Mouse (Mus musculus) limb, embryonic 10.5 days (tissue): ENCODE results near the gene 5830411N06Rik. TPM values are rescaled to one million over a fixed set of nuclear protein-coding genes. Genes with fewer than 3 reads are reported as not detected.

Experiments used
- DNase-seq: peaks from one replicate; pipeline ENCODE4 v3.0.0-alpha.2; 2017; ENCODE audit warnings: low spot score
- H3K27ac ChIP-seq: fragments of 300-500 bp; sonication (generic); 2 replicates; pipeline ENCODE4 v1.5.1; 2016; ENCODE audit warnings: mild to moderate bottlenecking
- H3K27me3 ChIP-seq: fragments of 300-500 bp; sonication (generic); 2 replicates; pipeline ENCODE4 v1.6.1; 2016; ENCODE audit warnings: low read depth, mild to moderate bottlenecking; ENCODE audit not compliant: poor library complexity, severe bottlenecking
- H3K36me3 ChIP-seq: fragments of 300-500 bp; sonication (generic); 2 replicates; pipeline ENCODE4 v1.6.1; 2016; ENCODE audit warnings: mild to moderate bottlenecking, moderate library complexity
- H3K4me1 ChIP-seq: fragments of 300-500 bp; sonication (generic); 2 replicates; pipeline ENCODE4 v1.6.1; 2016
- H3K4me3 ChIP-seq: fragments of 300-500 bp; sonication (generic); 2 replicates; pipeline ENCODE4 v1.5.1; 2016; ENCODE audit warnings: mild to moderate bottlenecking, moderate library complexity
- H3K9me3 ChIP-seq: fragments of 300-500 bp; sonication (generic); replicated peaks from 2 replicates; pipeline ENCODE4 v1.6.1; 2016; ENCODE audit warnings: mild to moderate bottlenecking
- WGBS: fragments of 180-500 bp; shearing (Covaris S2); methylation state at CpG from one replicate; pipeline ENCODE4 v1.1.7; 2016; 5-methylcytosine and 5-hydroxymethylcytosine counted together
- polyA plus RNA-seq: library from polyadenylated mRNA; unstranded; fragments of >200 nt; fragmentation: Nextera tagmentation; extraction: Ambion mirVana; gene quantifications from 2 replicates; pipeline ENCODE4 v1.2.1, GENCODE M21; 2016

The 5830411N06Rik gene
- not detected in 2 replicates for polyA plus RNA-seq

DNA sequence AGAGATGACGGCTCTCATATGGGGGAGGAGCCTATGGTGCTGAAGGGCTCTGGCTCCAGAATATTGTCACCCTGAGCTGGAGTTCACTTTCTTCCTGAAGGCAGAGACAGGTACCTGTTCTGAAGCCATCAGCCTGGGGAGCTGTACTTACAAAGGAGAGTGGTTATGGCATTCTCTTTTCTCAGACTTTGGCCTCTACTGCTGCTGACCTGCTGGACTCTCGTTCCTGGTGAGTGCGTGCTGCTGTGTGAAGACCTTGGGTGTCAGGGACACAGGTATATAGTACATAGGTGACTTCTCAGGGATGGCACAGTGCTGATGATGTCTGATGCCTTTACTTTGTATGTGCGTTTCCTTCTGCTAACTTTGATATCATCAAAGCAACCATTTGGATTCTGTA lies at the start of gene 5830411N06Rik:
Gene 5830411N06Rik, plus strand, starts transcription at position 69 of the 400 bp plus-strand sequence.
- Histone ChIP-seq H3K4me3 (no peak within 1 kb of the TSS), H3K36me3 (no peaks in the 10 kb centered on the region), H3K4me1 (no peaks in the 10 kb centered on the region), H3K27me3 (no peaks in the 10 kb centered on the region), H3K27ac (no peak within 1 kb of the TSS), H3K9me3 (no peaks in the 10 kb centered on the region)
- 87% methylated on average over 4 of the region's 4 CpGs for WGBS
- DNase-seq = no peak

DNA sequence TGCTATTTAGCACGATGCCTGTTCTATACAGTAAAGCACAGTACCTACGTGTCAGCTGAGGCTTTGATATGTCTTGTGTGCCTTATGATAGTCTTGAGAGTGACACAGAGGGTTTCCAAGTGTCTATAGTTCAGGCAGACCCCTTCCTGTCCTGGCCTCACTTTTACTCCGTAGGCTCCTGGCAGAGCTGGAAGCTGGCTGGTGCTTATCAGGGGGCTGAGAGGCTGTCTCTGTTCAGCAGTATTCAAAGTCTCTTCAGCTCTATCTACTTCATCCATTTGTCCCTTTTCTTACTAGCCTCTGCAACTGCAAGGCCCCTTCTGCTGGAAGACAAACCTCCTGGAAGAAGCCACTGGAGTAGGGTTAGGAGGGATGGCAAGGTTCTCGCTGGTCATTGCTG lies 46.0 kb upstream of the 5830411N06Rik start:
- no peak for DNase-seq
- H3K27me3 ChIP-seq = no peaks in the 10 kb centered on the region
- H3K9me3 ChIP-seq = no peaks in the 10 kb centered on the region
- 93% methylated on average over 4 of the region's 4 CpGs for WGBS
- no peaks in the 10 kb centered on the region for H3K4me1 ChIP-seq
- no peaks in the 10 kb centered on the region for H3K36me3 ChIP-seq
- H3K27ac ChIP-seq = no peak overlapping the region
- no peak overlapping the region for H3K4me3 ChIP-seq

DNA sequence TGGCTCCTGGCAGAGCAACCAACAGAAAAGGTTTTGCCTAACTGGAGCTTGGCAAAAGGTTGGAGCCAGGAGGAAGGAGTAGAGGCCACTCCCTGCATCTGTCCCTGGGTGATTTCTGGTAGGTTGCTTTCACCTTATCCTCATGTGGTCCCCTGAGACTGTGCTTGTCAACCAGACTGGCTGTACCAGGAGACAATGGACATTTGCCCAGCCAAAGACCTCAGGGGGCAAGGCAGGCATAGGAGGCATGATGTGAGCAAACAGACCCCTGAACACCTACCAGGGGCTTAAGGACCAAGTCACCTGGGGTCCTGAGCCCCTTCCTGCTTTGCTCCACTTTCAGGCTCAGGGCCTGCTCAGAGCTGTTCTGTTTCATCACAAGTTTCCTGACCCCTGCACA lies 41.2 kb upstream of the 5830411N06Rik start, which contains the start of gene Olfr524:
Gene Olfr524, minus strand, starts transcription at position 101 of the 400 bp plus-strand sequence.
- DNase-seq = no peak

DNA sequence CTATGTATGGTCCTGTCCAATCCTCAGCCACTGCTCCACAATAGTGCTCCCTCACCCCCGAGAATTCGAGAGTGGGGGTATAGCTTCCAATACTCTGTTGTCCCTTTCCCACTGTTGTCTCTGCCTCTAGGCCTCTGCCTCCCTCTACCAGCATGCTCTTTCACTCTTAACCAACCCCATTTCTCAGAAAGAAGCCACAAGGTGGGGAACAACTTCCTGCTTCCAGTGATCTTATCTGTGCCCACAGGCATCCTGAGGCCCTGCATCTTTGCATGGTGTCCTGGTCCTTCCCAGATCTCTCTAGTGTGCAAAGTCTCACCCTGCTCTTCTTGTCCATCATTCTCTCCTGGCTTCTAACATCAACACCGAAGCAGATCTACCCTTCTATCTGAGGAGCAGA lies 40.2 kb upstream of the 5830411N06Rik start:
- Histone ChIP-seq H3K27me3 (no peaks in the 10 kb centered on the region), H3K4me3 (no peak overlapping the region), H3K36me3 (no peaks in the 10 kb centered on the region), H3K9me3 (no peaks in the 10 kb centered on the region), H3K27ac (no peak overlapping the region), H3K4me1 (no peaks in the 10 kb centered on the region)
- no peak for DNase-seq
- WGBS = 82% methylated on average over 3 of the region's 3 CpGs

More for the DNA sequence above, 41.2 kb upstream of the 5830411N06Rik start, which contains the start of gene Olfr524:
- H3K4me3 ChIP-seq = no peak within 1 kb of the TSS
- no peaks in the 10 kb centered on the region for H3K36me3 ChIP-seq
- H3K4me1 ChIP-seq = no peaks in the 10 kb centered on the region
- no peaks in the 10 kb centered on the region for H3K27me3 ChIP-seq
- H3K27ac ChIP-seq = no peak within 1 kb of the TSS
- H3K9me3 ChIP-seq = no peaks in the 10 kb centered on the region

DNA sequence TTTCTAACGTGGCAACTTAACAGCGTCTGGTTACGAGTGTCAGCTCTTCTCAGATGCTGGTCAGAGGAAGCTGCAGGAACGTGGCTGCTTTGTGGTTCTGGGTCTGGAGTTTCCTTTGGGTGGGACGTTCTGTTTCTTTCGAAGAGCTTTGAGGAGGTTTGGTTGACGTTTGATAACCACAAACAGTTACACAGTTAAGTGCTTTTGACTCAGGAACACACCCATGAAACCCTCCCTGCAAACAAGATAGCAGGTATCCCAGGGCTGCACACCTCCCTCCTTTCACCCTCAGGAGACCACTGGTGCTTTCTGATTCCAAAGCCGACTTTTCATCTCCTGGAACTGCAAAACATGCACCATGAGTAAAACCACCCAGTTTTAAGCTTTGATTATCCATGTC lies 38.9 kb upstream of the 5830411N06Rik start:
- no peak for DNase-seq
- H3K4me1 ChIP-seq = no peaks in the 10 kb centered on the region
- H3K36me3 ChIP-seq = no peaks in the 10 kb centered on the region
- no peak overlapping the region for H3K27ac ChIP-seq
- H3K4me3 ChIP-seq = no peak overlapping the region
- H3K27me3 ChIP-seq = no peaks in the 10 kb centered on the region
- H3K9me3 ChIP-seq = no peaks in the 10 kb centered on the region
- 80% methylated on average over 8 of the region's 8 CpGs for WGBS

DNA sequence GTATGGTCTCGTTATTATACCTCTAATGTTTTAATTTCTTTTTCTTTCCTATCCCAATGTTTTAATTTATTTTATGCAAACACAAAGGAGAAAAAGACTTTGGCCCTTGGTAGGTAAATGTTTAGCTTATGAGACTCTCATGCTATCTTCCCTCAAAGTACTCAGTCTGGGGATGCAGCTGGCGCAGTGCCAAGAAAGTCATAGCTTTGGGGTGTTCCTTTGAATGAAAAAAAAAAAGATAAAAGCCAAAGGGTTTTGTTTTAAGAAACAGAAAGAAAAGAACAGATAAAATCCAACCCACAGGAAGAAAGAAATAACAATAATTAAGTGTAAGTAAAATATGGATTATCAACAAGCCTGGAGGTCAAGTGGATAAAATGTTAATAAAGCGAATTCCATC lies 38.4 kb upstream of the 5830411N06Rik start:
- Histone ChIP-seq H3K4me3 (no peak overlapping the region), H3K4me1 (no peaks in the 10 kb centered on the region), H3K36me3 (no peaks in the 10 kb centered on the region), H3K27ac (no peak overlapping the region), H3K27me3 (no peaks in the 10 kb centered on the region), H3K9me3 (no peaks in the 10 kb centered on the region)
- DNase-seq = no peak
- WGBS = 87% methylated on average over 3 of the region's 3 CpGs

DNA sequence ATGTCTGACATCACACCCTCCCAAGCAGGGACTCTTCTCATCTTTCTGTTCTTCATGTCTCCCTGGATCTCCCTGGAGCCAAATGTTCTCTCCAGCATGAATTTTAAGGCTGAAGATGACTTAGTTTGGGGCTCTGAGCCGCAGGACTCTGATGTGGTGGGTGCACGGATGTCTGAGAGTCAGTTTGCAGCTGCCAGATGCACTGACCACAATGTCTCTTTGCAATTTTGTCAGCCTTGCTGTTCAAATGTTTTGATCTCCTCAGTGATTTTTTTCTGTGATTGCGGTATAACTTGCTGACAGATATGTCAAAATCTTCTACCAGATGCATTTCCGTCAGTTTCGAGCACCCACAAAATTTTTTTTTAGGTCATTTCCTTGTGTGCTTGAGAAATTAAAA lies 33.2 kb upstream of the 5830411N06Rik start:
- Histone ChIP-seq H3K27ac (no peak overlapping the region), H3K4me3 (no peak overlapping the region), H3K4me1 (no peaks in the 10 kb centered on the region), H3K36me3 (no peaks in the 10 kb centered on the region), H3K9me3 (no peaks in the 10 kb centered on the region), H3K27me3 (no peaks in the 10 kb centered on the region)
- 87% methylated on average over 5 of the region's 5 CpGs for WGBS
- DNase-seq = no peak

DNA sequence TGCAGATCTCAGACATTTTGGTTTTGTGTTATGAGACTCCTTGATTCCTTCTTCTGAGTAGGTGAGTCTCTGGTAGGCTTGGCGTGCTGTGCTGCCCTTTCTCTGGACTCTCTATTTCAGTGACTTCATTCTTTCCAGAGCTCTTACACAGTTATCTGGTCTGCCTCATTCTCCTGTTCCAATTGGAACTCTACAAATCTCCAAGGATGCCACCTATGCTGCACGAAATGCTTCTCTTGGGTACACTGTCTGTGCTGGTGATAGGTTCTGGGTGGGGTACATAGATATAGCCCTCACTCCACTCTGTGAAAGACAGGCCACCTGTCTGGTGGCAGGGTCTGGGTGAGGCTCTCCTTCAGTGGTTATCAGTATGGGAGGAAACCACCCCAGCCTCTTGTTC lies 29.1 kb upstream of the 5830411N06Rik start, which contains the start of gene Cd163l1:
Gene Cd163l1, plus strand, starts transcription at position 301 of the 400 bp plus-strand sequence.
- Histone ChIP-seq H3K27me3 (no peaks in the 10 kb centered on the region), H3K27ac (no peak within 1 kb of the TSS), H3K9me3 (no peaks in the 10 kb centered on the region), H3K36me3 (no peaks in the 10 kb centered on the region), H3K4me1 (no peaks in the 10 kb centered on the region), H3K4me3 (no peak within 1 kb of the TSS)
- WGBS = 94% methylated on average over 2 of the region's 2 CpGs
- no peak for DNase-seq

DNA sequence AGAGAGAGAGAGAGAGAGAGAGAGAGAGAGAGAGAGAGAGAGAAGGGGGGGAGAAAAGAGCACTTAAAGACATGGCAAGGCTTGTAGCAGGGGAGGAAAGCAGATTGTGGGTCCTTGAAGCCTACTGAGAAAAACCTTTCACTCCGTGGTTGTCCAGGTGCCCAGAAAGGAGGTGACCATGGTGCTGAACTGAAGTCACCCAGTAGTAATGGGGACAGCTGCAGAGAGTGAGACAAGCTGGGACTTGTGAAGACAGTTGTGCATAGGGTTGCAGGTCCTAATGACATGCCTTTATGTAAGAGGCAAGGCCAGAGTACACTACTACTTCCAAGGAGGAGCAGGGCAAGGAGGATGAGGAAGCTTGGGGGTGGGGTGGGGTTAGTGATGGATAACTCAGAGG lies 27.8 kb upstream of the 5830411N06Rik start:
- no peak for DNase-seq
- 28% methylated on average over 1 of the region's 1 CpGs for WGBS

DNA sequence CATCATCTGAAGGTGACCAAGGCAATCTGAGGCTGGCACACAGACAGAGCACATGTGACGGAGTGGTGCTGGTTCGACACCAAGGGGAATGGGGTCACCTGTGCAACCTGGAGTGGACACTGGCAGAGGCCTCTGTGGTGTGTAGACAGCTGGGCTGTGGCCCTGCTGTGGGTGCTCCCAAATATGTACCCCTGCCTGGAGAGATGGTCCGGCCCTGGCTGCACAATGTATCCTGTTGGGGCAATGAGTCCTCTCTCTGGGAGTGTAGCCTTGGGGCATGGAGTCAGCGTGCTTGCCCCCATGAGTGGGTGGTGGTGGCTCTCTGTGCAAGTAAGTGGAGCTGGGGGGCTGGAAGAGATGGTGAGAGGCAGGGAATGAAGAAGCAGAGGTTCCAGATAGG lies 26.7 kb upstream of the 5830411N06Rik start:
- Histone ChIP-seq H3K27ac (no peak overlapping the region), H3K36me3 (no peaks in the 10 kb centered on the region), H3K9me3 (no peaks in the 10 kb centered on the region), H3K4me1 (no peaks in the 10 kb centered on the region), H3K27me3 (no peaks in the 10 kb centered on the region), H3K4me3 (no peak overlapping the region)
- WGBS = 83% methylated on average over 4 of the region's 4 CpGs
- no peak for DNase-seq

More for the DNA sequence above, 27.8 kb upstream of the 5830411N06Rik start:
- Histone ChIP-seq H3K4me1 (no peaks in the 10 kb centered on the region), H3K27me3 (no peaks in the 10 kb centered on the region), H3K4me3 (no peak overlapping the region), H3K27ac (no peak overlapping the region), H3K36me3 (no peaks in the 10 kb centered on the region), H3K9me3 (no peaks in the 10 kb centered on the region)

DNA sequence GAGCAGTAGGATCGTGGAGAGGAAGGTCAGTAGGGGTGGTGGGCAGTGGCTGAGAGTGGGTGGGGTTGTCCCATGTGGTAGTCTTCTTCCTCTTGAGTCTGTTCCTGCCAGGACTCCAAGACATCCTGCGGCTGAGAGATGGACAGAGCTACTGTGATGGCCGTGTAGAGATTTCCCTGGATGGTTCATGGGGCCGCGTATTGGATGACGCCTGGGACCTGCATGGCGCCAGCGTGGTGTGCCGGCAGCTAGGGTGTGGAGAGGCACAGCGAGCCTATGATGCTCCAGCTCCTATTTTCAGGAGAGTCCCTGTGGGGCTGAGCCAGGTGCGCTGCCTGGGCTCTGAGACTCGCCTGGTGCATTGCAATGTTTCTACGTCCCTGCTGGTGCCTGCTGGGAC lies 22.9 kb upstream of the 5830411N06Rik start:
- Histone ChIP-seq H3K36me3 (no peaks in the 10 kb centered on the region), H3K4me3 (no peak overlapping the region), H3K27ac (no peak overlapping the region), H3K27me3 (no peaks in the 10 kb centered on the region), H3K9me3 (no peaks in the 10 kb centered on the region), H3K4me1 (no peaks in the 10 kb centered on the region)
- 88% methylated on average over 13 of the region's 13 CpGs for WGBS
- no peak for DNase-seq

DNA sequence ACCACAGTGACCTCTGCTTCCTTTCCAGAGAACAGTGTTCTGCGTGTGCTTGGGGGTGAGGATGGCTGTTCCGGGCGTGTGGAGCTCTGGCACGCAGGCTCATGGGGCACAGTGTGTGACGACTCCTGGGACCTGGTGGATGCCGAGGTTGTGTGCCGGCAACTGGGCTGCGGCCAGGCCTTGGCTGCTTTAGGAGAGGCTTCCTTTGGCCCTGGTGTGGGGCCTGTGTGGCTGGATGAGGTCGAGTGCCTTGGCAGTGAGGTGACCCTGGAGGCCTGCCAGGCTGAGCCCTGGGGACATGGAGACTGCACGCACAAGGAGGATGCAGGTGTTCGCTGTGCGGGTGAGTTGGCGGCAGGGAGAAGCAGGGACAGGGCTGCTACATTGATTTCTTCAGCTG lies 18.6 kb upstream of the 5830411N06Rik start:
- Histone ChIP-seq H3K27ac (no peak overlapping the region), H3K4me3 (no peak overlapping the region), H3K27me3 (no peaks in the 10 kb centered on the region), H3K9me3 (no peaks in the 10 kb centered on the region), H3K4me1 (no peaks in the 10 kb centered on the region), H3K36me3 (no peaks in the 10 kb centered on the region)
- DNase-seq = no peak
- WGBS = 88% methylated on average over 13 of the region's 13 CpGs

DNA sequence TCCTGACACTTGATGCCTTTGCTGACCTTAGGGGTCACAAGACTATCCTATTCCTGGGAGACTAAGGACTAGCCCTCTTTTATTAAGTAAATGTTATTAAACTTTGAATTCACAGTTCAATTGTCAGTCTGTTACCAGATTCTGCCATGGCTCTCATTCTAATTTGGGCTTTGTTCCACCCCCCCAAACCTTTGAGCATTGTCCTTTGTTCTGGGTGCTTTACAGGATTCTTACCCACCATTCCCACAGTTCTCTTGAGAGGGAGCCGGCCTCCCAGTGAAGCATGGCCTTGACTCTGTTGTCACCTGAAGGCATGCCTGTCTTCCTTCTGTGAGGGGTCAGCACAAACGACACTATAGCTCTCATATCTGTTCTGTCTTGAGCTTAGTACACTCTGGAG lies 16.1 kb upstream of the 5830411N06Rik start:
- no peak for DNase-seq
- no peak overlapping the region for H3K4me3 ChIP-seq
- H3K9me3 ChIP-seq = no peaks in the 10 kb centered on the region
- H3K27ac ChIP-seq = no peak overlapping the region
- WGBS = 79% methylated on average over 2 of the region's 2 CpGs
- no peaks in the 10 kb centered on the region for H3K27me3 ChIP-seq
- H3K36me3 ChIP-seq = no peaks in the 10 kb centered on the region
- no peaks in the 10 kb centered on the region for H3K4me1 ChIP-seq

DNA sequence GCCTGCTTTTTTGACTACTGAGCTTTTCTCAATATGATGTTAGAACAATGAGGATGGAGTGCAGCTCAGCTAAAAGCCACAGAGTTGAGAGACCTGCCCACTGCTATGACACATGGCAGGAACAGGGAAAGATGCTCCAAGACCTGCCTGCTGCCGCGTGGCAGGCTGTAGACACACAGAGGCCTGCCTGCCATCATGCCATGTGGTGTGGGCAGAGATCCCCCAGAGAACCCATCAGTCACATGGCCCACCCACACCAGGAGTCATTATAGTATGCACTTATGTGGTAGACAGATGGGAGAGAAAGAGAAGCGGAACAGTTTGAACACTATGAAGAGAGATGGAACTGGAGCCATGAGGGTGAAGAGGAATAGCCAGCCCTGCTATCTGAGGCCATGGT lies 13.4 kb upstream of the 5830411N06Rik start:
- Histone ChIP-seq H3K27ac (no peak overlapping the region), H3K4me1 (no peaks in the 10 kb centered on the region), H3K4me3 (no peak overlapping the region), H3K27me3 (no peaks in the 10 kb centered on the region), H3K36me3 (no peaks in the 10 kb centered on the region), H3K9me3 (no peaks in the 10 kb centered on the region)
- DNase-seq = no peak
- 94% methylated on average over 3 of the region's 3 CpGs for WGBS
